Mouse (Mus musculus): ENCODE results near the gene Selenoi. TPM values are rescaled to one million over a fixed set of nuclear protein-coding genes. Genes with fewer than 3 reads are reported as not detected.

Selenoi gene
- 22.8 and 23.3 TPM in 2 replicates for polyA plus RNA-seq (2016; fragmentation: Nextera tagmentation; extraction: Ambion mirVana)

- 4% methylated on average over 70 of the region's 71 CpGs for WGBS
Observed at GRCm38 (mm10) chr5:30232271-30232971, at the start of gene Selenoi. Selenoi (plus strand) TSS chr5:30232581.

DNA sequence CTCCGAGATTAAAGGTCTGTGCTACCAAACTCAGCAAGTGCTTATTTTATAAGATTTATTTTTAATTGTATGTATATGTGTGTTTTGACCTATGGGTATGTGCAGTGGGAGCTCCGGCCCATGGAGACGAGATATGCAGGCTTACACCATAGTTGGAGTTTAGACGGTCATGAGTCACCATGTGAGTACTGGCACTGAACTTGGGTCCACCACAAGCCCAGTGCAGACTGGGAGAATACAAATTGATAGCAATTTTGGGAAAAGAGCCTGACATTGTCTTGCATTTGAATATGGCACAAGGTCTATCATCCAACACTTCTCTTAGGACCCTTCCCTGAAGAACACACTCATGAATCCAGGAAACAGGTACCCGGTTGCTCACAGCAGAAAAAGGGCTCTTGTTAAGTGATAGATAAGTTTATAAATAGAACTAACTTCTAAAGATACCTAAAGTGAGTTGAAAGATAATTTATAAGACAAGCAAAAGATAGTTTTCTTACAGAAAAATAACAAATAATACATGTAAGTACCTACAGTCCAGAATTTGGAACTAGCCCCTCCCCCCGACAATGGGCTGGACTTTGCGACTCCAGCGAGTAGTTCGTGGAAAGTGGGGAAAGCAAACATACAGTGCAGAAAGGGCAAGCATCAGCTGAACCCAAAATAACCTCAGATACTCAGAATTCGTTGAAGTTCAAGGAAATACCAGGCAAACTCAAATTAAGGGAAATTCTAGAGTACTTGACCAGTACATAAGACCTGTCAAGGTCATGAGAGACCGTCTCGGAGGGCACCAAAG is 44.5 kb upstream of the Selenoi start:
- Histone ChIP-seq H3K4me3 (no peak overlapping the region), H3K27me3 (no peaks in the 10 kb centered on the region), H3K9me3 (replicated peaks) (no peaks in the 10 kb centered on the region), H3K4me1 (no peaks in the 10 kb centered on the region), H3K4me2 (replicated peaks) (no peak overlapping the region), H3K9ac (no peak overlapping the region), H3K27ac (no peak overlapping the region), H3K36me3 (peaks cover 38% of the 10 kb centered on the region)
- no peak for ATAC-seq (ENCODE audit: low FRiP score)
- 95% methylated on average over 12 of the region's 12 CpGs for WGBS

More at GRCm38 (mm10) chr5:30232271-30232971, at the start of gene Selenoi:
- H3K4me1 ChIP-seq = peaks cover 26% of the 10 kb centered on the region
- H3K9ac ChIP-seq = peak within 1 kb of the TSS; percentile 86
- H3K4me2 ChIP-seq (replicated peaks) = peak within 1 kb of the TSS; percentile 79
- peak within 1 kb of the TSS; percentile 93 for H3K27ac ChIP-seq
- no peaks in the 10 kb centered on the region for H3K9me3 ChIP-seq (replicated peaks)
- peak within 1 kb of the TSS; percentile 79 for H3K4me3 ChIP-seq
- peak; percentile 100 for ATAC-seq (ENCODE audit: low FRiP score)
- peaks cover 5% of the 10 kb centered on the region for H3K36me3 ChIP-seq
- H3K27me3 ChIP-seq = no peaks in the 10 kb centered on the region

GRCm38 (mm10) chr5:30192452-30192851 is 39.9 kb upstream of the Selenoi start:
- no peak overlapping the region for H3K4me3 ChIP-seq
- H3K4me2 ChIP-seq (replicated peaks) = no peak overlapping the region
- H3K4me1 ChIP-seq = no peaks in the 10 kb centered on the region
- H3K9me3 ChIP-seq (replicated peaks) = no peaks in the 10 kb centered on the region
- no peak overlapping the region for H3K27ac ChIP-seq
- no peaks in the 10 kb centered on the region for H3K27me3 ChIP-seq
- WGBS = 83% methylated on average over 1 of the region's 1 CpGs
- H3K36me3 ChIP-seq = peaks cover 14% of the 10 kb centered on the region
- no peak for ATAC-seq (ENCODE audit: low FRiP score)
- no peak overlapping the region for H3K9ac ChIP-seq

GRCm38 (mm10) chr5:30195340-30195739 is 37.0 kb upstream of the Selenoi start:
- Histone ChIP-seq H3K36me3 (no peaks in the 10 kb centered on the region), H3K4me3 (no peak overlapping the region)
- 96% methylated on average over 5 of the region's 5 CpGs for WGBS

DNA sequence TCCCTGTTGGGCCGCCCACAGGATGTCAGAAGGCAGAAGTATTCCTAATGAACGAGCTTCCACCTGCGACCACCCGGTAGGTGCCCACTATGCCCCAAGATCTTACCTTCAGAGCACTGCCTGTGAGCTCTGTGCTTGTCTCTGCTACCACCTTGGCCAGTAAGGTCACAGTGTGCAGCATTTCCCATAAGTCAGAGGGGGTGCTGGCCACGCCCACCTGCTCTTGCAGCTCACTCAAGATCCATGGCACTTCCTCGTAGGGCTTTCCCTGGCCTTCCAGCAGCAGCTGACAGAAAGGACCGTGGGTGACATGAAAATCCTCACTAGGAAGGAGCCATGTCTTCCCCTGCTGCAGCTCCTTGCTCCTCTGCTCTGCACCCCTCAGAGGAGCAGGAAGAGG is 34.1 kb upstream of the Selenoi start:
- Histone ChIP-seq H3K36me3 (no peaks in the 10 kb centered on the region), H3K9ac (no peak overlapping the region), H3K4me1 (no peaks in the 10 kb centered on the region), H3K4me2 (replicated peaks) (no peak overlapping the region), H3K9me3 (replicated peaks) (no peaks in the 10 kb centered on the region), H3K4me3 (no peak overlapping the region), H3K27ac (no peak overlapping the region), H3K27me3 (no peaks in the 10 kb centered on the region)
- WGBS = 75% methylated on average over 7 of the region's 7 CpGs
- no peak for ATAC-seq (ENCODE audit: low FRiP score)

More at GRCm38 (mm10) chr5:30195340-30195739, 37.0 kb upstream of the Selenoi start:
- no peak overlapping the region for H3K4me2 ChIP-seq (replicated peaks)
- no peaks in the 10 kb centered on the region for H3K4me1 ChIP-seq
- no peak for ATAC-seq (ENCODE audit: low FRiP score)
- no peak overlapping the region for H3K27ac ChIP-seq
- H3K27me3 ChIP-seq = no peaks in the 10 kb centered on the region
- H3K9ac ChIP-seq = no peak overlapping the region
- H3K9me3 ChIP-seq (replicated peaks) = no peaks in the 10 kb centered on the region

DNA sequence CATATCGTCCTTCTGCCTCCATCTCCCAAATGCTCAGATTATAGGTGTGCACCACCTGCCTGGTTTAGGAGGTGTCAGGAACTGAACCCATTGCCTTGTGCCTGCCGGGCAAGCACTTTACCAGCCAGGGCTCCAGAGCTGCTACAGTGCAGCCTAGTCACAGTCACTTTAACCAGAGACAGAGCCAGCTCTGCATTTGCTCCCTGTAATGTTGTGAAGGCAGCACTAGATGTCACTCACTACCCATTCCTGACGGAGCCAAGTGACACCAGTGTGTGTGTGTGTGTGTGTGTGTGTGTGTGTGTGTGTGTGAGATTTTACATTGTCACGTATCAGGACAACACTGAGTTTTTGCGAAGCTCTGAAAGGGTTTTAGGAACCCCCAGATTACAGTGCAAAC is 30.9 kb upstream of the Selenoi start:
- Histone ChIP-seq H3K4me3 (no peak overlapping the region), H3K9me3 (replicated peaks) (no peaks in the 10 kb centered on the region), H3K4me1 (no peaks in the 10 kb centered on the region), H3K36me3 (no peaks in the 10 kb centered on the region), H3K27me3 (no peaks in the 10 kb centered on the region), H3K4me2 (replicated peaks) (no peak overlapping the region), H3K9ac (no peak overlapping the region), H3K27ac (no peak overlapping the region)
- ATAC-seq (ENCODE audit: low FRiP score) = no peak
- WGBS = 55% methylated on average over 5 of the region's 5 CpGs

- no peaks in the 10 kb centered on the region for H3K36me3 ChIP-seq
- H3K4me2 ChIP-seq (replicated peaks) = no peak overlapping the region
- H3K4me1 ChIP-seq = no peaks in the 10 kb centered on the region
- ATAC-seq (ENCODE audit: low FRiP score) = no peak
- WGBS = 94% methylated on average over 7 of the region's 7 CpGs
- no peaks in the 10 kb centered on the region for H3K9me3 ChIP-seq (replicated peaks)
- no peak overlapping the region for H3K27ac ChIP-seq
- H3K27me3 ChIP-seq = no peaks in the 10 kb centered on the region
- no peak overlapping the region for H3K9ac ChIP-seq
- no peak overlapping the region for H3K4me3 ChIP-seq
Observed at GRCm38 (mm10) chr5:30202221-30202620, 30.2 kb upstream of the Selenoi start.

GRCm38 (mm10) chr5:30203216-30203885 is 29.0 kb upstream of the Selenoi start:
- H3K9me3 ChIP-seq (replicated peaks) = no peaks in the 10 kb centered on the region
- no peak overlapping the region for H3K4me3 ChIP-seq
- no peak overlapping the region for H3K27ac ChIP-seq
- no peaks in the 10 kb centered on the region for H3K4me1 ChIP-seq
- no peaks in the 10 kb centered on the region for H3K36me3 ChIP-seq
- H3K27me3 ChIP-seq = no peaks in the 10 kb centered on the region
- H3K9ac ChIP-seq = no peak overlapping the region
- WGBS = 83% methylated on average over 10 of the region's 10 CpGs
- no peak overlapping the region for H3K4me2 ChIP-seq (replicated peaks)
- ATAC-seq (ENCODE audit: low FRiP score) = no peak

DNA sequence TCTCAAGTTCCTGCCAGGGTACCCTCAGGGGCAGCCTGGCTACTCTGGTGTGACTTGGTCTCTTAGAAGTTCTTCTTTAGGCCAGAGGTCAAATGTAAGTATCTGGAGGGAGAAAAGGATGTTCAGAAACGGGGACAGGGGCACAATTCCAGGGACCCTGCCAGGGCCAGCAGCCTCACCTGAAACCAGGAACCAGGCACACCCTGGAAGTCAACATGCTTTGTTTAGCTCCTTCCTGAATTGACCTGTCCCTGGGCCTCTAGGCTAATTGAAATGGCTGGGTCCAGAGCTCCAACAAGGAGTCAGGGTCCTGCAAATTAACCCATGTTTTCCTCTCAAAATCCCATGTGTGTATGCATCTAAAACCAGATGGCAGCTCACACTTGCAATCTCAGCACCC is 27.9 kb upstream of the Selenoi start:
- WGBS = 56% methylated on average over 1 of the region's 1 CpGs
- no peak for ATAC-seq (ENCODE audit: low FRiP score)
- Histone ChIP-seq H3K4me2 (replicated peaks) (no peak overlapping the region), H3K36me3 (no peaks in the 10 kb centered on the region), H3K9ac (no peak overlapping the region), H3K9me3 (replicated peaks) (no peaks in the 10 kb centered on the region), H3K27me3 (no peaks in the 10 kb centered on the region), H3K4me1 (no peaks in the 10 kb centered on the region), H3K4me3 (no peak overlapping the region), H3K27ac (no peak overlapping the region)

DNA sequence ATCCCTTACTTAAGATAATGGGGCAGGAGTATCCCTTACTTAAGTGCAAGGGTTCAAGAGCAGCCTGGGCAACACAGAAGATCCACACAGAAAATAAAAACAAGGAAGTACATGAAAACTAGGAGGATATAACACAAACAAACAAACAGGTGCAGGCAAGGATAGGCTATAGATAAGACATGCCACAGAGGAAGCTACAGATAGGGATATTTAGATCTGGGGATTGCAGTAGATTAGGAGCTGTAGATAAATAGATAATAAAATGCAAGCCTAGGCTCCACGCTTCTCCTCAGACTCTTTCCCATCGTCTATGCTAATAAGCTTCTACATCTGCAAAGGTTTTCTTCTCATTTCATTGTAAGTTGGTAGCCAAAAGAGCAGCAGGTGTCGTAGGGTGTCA is 27.3 kb upstream of the Selenoi start:
- WGBS = 68% methylated on average over 3 of the region's 3 CpGs
- ATAC-seq (ENCODE audit: low FRiP score) = no peak

GRCm38 (mm10) chr5:30205493-30205892 is 26.9 kb upstream of the Selenoi start, which contains the start of gene Adgrf3:
Adgrf3 (minus strand) TSS chr5:30205722.
- ATAC-seq (ENCODE audit: low FRiP score) = no peak
- no peak within 1 kb of the TSS for H3K4me3 ChIP-seq
- no peaks in the 10 kb centered on the region for H3K36me3 ChIP-seq
- H3K9ac ChIP-seq = no peak within 1 kb of the TSS
- no peak within 1 kb of the TSS for H3K27ac ChIP-seq
- H3K4me1 ChIP-seq = no peaks in the 10 kb centered on the region
- H3K4me2 ChIP-seq (replicated peaks) = no peak within 1 kb of the TSS
- no peaks in the 10 kb centered on the region for H3K9me3 ChIP-seq (replicated peaks)
- no peaks in the 10 kb centered on the region for H3K27me3 ChIP-seq
- WGBS = 30% methylated on average over 5 of the region's 5 CpGs

More for the DNA sequence above, 27.3 kb upstream of the Selenoi start:
- Histone ChIP-seq H3K36me3 (no peaks in the 10 kb centered on the region), H3K4me1 (no peaks in the 10 kb centered on the region), H3K27ac (no peak overlapping the region), H3K9ac (no peak overlapping the region), H3K4me3 (no peak overlapping the region), H3K9me3 (replicated peaks) (no peaks in the 10 kb centered on the region), H3K4me2 (replicated peaks) (no peak overlapping the region), H3K27me3 (no peaks in the 10 kb centered on the region)

- Histone ChIP-seq H3K9me3 (replicated peaks) (no peaks in the 10 kb centered on the region), H3K27me3 (no peaks in the 10 kb centered on the region), H3K36me3 (no peaks in the 10 kb centered on the region), H3K4me1 (no peaks in the 10 kb centered on the region), H3K4me2 (replicated peaks) (no peak overlapping the region), H3K9ac (no peak overlapping the region), H3K4me3 (no peak overlapping the region), H3K27ac (no peak overlapping the region)
- no peak for ATAC-seq (ENCODE audit: low FRiP score)
- WGBS = 71% methylated on average over 6 of the region's 6 CpGs
Observed at GRCm38 (mm10) chr5:30207276-30207675, 25.1 kb upstream of the Selenoi start.
